12 mouse cellular contexts compared by ENCODE assay signal in the genomic region with DNA sequence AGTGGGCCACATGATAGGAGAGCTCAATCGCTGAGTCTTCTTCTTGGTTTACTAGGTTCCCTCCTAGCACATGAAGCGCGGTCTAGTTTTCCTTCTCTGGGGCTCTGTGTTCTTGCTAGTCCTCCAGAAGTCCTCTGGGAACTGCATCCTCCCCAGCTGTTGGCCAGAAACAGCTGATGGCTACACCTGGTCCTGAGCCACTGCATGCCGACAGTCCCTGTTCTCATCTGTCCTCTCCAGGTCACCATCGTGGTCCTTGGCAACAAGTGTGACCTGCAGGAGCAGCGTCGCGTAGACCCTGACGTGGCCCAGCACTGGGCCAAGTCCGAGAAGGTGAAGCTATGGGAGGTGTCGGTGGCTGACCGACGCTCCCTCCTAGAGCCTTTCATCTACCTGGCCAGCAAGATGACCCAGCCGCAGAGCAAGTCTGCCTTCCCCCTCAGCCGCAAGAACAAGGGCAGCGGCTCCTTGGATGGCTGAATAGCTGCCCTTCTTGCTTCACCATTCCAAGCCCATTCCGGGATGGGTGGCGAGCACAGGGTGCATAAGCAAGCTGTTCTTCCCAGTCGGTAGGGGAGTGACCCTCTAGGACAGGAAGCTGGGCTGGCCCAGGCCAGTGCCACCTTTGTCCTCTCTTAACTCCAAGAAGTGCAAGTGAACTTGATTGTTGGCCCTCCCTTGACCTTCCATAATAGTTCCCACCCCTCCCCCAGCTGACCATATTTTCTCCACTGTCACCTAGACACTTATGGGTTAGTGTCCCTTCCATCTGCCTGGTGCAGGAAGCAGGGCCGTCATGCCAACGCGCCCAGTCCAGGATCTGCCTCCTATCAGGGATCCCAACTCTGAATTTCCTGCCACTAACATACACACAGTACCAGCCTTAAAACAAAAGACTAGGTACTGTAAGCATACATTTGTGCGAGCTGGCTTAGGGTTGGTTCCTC. TPM values are rescaled to one million over a fixed set of nuclear protein-coding genes. Genes with fewer than 3 reads are reported as not detected.
A peak's percentile ranks its signal among the peaks of the same experiment; 100 is the strongest.
DNase-seq lines count a peak whose midpoint lies in the region; ATAC-seq and TF ChIP-seq lines count a peak whose summit lies in the region.
"Had no signal": no experiment of that assay in that cellular context is flagged by ENCODE, and none has a peak within 500 bp of the region (broad histone marks: within the 10 kb centered on the region; RNA-seq: fewer than 3 reads in every experiment).

No protein-coding gene starts in this region.

- H3K4me3 ChIP-seq in gastrocnemius, adult 2 months: peak overlapping the region; percentile 15; the same call in 1 of the 2 replicates
- H3K4me3 ChIP-seq in lung, postnatal 0 days (ENCODE audit: low read depth, low read length): no peak overlapping the region
- no peak overlapping the region for H3K4me3 ChIP-seq in liver, embryonic 12.5 days
- no peak overlapping the region for H3K4me3 ChIP-seq in stomach, embryonic 15.5 days (replicated peaks)
- H3K4me3 ChIP-seq in forebrain, embryonic 10.5 days: no peak overlapping the region
- H3K4me3 ChIP-seq: embryonic facial prominence, embryonic 13.5 days; limb, embryonic 10.5 days; neural tube, embryonic 12.5 days had no signal

- no peaks in the 10 kb centered on the region for H3K27me3 ChIP-seq in lung, postnatal 0 days (replicated peaks; ENCODE audit: insufficient read depth, low read length)
- H3K27me3 ChIP-seq in liver, embryonic 12.5 days (replicated peaks): peaks cover 20% of the 10 kb centered on the region
- no peaks in the 10 kb centered on the region for H3K27me3 ChIP-seq in stomach, embryonic 15.5 days (replicated peaks)
- H3K27me3 ChIP-seq in forebrain, embryonic 10.5 days (ENCODE audit: poor library complexity, severe bottlenecking): no peaks in the 10 kb centered on the region
- H3K27me3 ChIP-seq: neural tube, embryonic 12.5 days had no signal

- H3K9ac ChIP-seq in lung, postnatal 0 days (replicated peaks; ENCODE audit: low read depth): no peak overlapping the region
- no peak overlapping the region for H3K9ac ChIP-seq in liver, embryonic 12.5 days
- H3K9ac ChIP-seq in stomach, embryonic 15.5 days: no peak overlapping the region
- H3K9ac ChIP-seq: embryonic facial prominence, embryonic 13.5 days; hindbrain, embryonic 14.5 days; neural tube, embryonic 12.5 days had no signal

- WGBS in lung, postnatal 0 days: 86% methylated on average over 23 of the region's 23 CpGs
- 86% methylated on average over 23 of the region's 23 CpGs for WGBS in liver, embryonic 12.5 days (ENCODE audit: insufficient replicate concordance)
- 90% methylated on average over 23 of the region's 23 CpGs for WGBS in stomach, embryonic 15.5 days
- 94% methylated on average over 23 of the region's 23 CpGs for WGBS in forebrain, embryonic 10.5 days

- TF ChIP-seq CTCF in gastrocnemius, adult 2 months (IDR thresholded peaks at IDR 0.05): no peak
- no peak for TF ChIP-seq CTCF in lung, postnatal 0 days (IDR thresholded peaks at IDR 0.05)

- no peak overlapping the region for H3K4me2 ChIP-seq in lung, postnatal 0 days (replicated peaks; ENCODE audit: low read depth, low read length)
- peak overlapping the region; percentile 35; the same call in 1 of the 2 replicates for H3K4me2 ChIP-seq in liver, embryonic 12.5 days
- H3K4me2 ChIP-seq in stomach, embryonic 15.5 days: no peak overlapping the region
- H3K4me2 ChIP-seq: embryonic facial prominence, embryonic 13.5 days; hindbrain, embryonic 14.5 days; neural tube, embryonic 12.5 days had no signal

- no peaks in the 10 kb centered on the region for H3K9me3 ChIP-seq in lung, postnatal 0 days (ENCODE audit: low read length)
- H3K9me3 ChIP-seq in liver, embryonic 12.5 days (replicated peaks): no peaks in the 10 kb centered on the region
- H3K9me3 ChIP-seq in stomach, embryonic 15.5 days: no peaks in the 10 kb centered on the region
- no peaks in the 10 kb centered on the region for H3K9me3 ChIP-seq in forebrain, embryonic 10.5 days
- H3K9me3 ChIP-seq: embryonic facial prominence, embryonic 13.5 days; limb, embryonic 10.5 days; neural tube, embryonic 12.5 days had no signal

- ATAC-seq in lung, postnatal 0 days: peak; percentile 3
- no peak for ATAC-seq in liver, embryonic 12.5 days
- no peak for ATAC-seq in stomach, embryonic 15.5 days (ENCODE audit: insufficient read depth, low FRiP score, low read depth)

- no peak for DNase-seq in gastrocnemius, adult 2 months
- DNase-seq in gastrocnemius, postnatal 4 days (ENCODE audit: low spot score in 2 of 2): no peak
- peak; percentile 23 for DNase-seq in lung, postnatal 0 days (ENCODE audit: low spot score)
- no peak for DNase-seq in lung, postnatal 25 days (ENCODE audit: low spot score)
- DNase-seq in layer of hippocampus, postnatal 14 days (ENCODE audit: low spot score in 2 of 2): no peak
- DNase-seq in forebrain, embryonic 10.5 days (ENCODE audit: extremely low spot score, low spot score): no peak

- H3K27ac ChIP-seq in gastrocnemius, adult 2 months: peak overlapping the region; percentile 41
- H3K27ac ChIP-seq in lung, postnatal 0 days (ENCODE audit: low read length): peak overlapping the region; percentile 57; the same call in 1 of the 2 replicates
- H3K27ac ChIP-seq in liver, embryonic 12.5 days: peak overlapping the region; percentile 10; the same call in 1 of the 2 replicates
- peak overlapping the region; percentile 49; the same call in 1 of the 2 replicates for H3K27ac ChIP-seq in stomach, embryonic 15.5 days
- no peak overlapping the region for H3K27ac ChIP-seq in forebrain, embryonic 10.5 days
- H3K27ac ChIP-seq: embryonic facial prominence, embryonic 13.5 days; hindbrain, embryonic 14.5 days; limb, embryonic 10.5 days; neural tube, embryonic 12.5 days had no signal

- 0 out of 2 replicates have a peak, but pooled peaks cover 9% of the 10 kb centered on the region for H3K36me3 ChIP-seq in lung, postnatal 0 days (ENCODE audit: insufficient read depth, low read length)
- H3K36me3 ChIP-seq in liver, embryonic 12.5 days: peaks cover 30% of the 10 kb centered on the region
- H3K36me3 ChIP-seq in stomach, embryonic 15.5 days: peaks cover 10% of the 10 kb centered on the region; the same call in 1 of the 2 replicates
- H3K36me3 ChIP-seq in forebrain, embryonic 10.5 days (replicated peaks): peaks cover 39% of the 10 kb centered on the region

- peak; percentile 34; the same call in 1 of the 2 replicates for TF ChIP-seq EP300 in lung, postnatal 0 days (IDR thresholded peaks at IDR 0.05)

- intact Hi-C loops in gastrocnemius, adult 2 months (cut with DNase I): loop anchor here (2.0 kb wide), 1 partner anchor 77 kb away; no protein-coding TSS in a partner anchor

- H3K4me1 ChIP-seq in lung, postnatal 0 days (ENCODE audit: insufficient read depth, low read depth, low read length): peaks cover 7% of the 10 kb centered on the region
- peaks cover 61% of the 10 kb centered on the region for H3K4me1 ChIP-seq in liver, embryonic 12.5 days
- H3K4me1 ChIP-seq in stomach, embryonic 15.5 days: peaks cover 15% of the 10 kb centered on the region
- H3K4me1 ChIP-seq in forebrain, embryonic 10.5 days: peaks cover 25% of the 10 kb centered on the region

RNA-seq across cellular contexts. Expression of a gene that starts 6.1 kb away (rescaled TPM):
- 100 to 1,000 TPM; 116 TPM for total RNA-seq in gastrocnemius, adult 2 months (2021)
- 100 to 1,000 TPM; 192 to 239 TPM for total RNA-seq in gastrocnemius, postnatal 4 days (2021)
- polyA plus RNA-seq in lung, postnatal 0 days (2015; fragmentation: Nextera tagmentation; extraction: Ambion mirVana): 99.1 and 113 TPM in 2 replicates
- polyA plus RNA-seq in liver, embryonic 12.5 days (2016; fragmentation: Nextera tagmentation; extraction: Ambion mirVana): 109 and 122 TPM in 2 replicates
- polyA plus RNA-seq in stomach, embryonic 15.5 days (2015; fragmentation: Nextera tagmentation; extraction: Ambion mirVana): 213 and 214 TPM in 2 replicates
- total RNA-seq in layer of hippocampus, postnatal 14 days (2021): 100 to 1,000 TPM; 237 to 253 TPM
- 286 and 289 TPM in 2 replicates for polyA plus RNA-seq in forebrain, embryonic 10.5 days (2016; fragmentation: Nextera tagmentation; extraction: Ambion mirVana)

RNA-seq across cellular contexts. Expression of a gene that starts 7.0 kb away (rescaled TPM):
- total RNA-seq in gastrocnemius, adult 2 months (2021): 10 to 100 TPM; 15.3 to 21.9 TPM
- 10 to 100 TPM; 42.5 to 43.7 TPM for total RNA-seq in gastrocnemius, postnatal 4 days (2021)
- polyA plus RNA-seq in lung, postnatal 0 days (2015; fragmentation: Nextera tagmentation; extraction: Ambion mirVana): 58.6 and 59.9 TPM in 2 replicates
- 22.5 and 24.4 TPM in 2 replicates for polyA plus RNA-seq in liver, embryonic 12.5 days (2016; fragmentation: Nextera tagmentation; extraction: Ambion mirVana)
- polyA plus RNA-seq in stomach, embryonic 15.5 days (2015; fragmentation: Nextera tagmentation; extraction: Ambion mirVana): 57.3 and 57.6 TPM in 2 replicates
- 10 to 100 TPM; 22.8 to 23.0 TPM for total RNA-seq in layer of hippocampus, postnatal 14 days (2021)
- polyA plus RNA-seq in forebrain, embryonic 10.5 days (2016; fragmentation: Nextera tagmentation; extraction: Ambion mirVana): 83.1 and 91.8 TPM in 2 replicates

RNA-seq across cellular contexts. Expression of a gene that starts 51.3 kb away (rescaled TPM):
- total RNA-seq in gastrocnemius, adult 2 months (2021): 1 to 10 TPM; 3.2 to 4.4 TPM
- total RNA-seq in gastrocnemius, postnatal 4 days (2021): 10 to 100 TPM; 33.3 to 38.3 TPM
- 31.4 and 33.8 TPM in 2 replicates for polyA plus RNA-seq in lung, postnatal 0 days (2015; fragmentation: Nextera tagmentation; extraction: Ambion mirVana)
- polyA plus RNA-seq in liver, embryonic 12.5 days (2016; fragmentation: Nextera tagmentation; extraction: Ambion mirVana): 12.9 and 15.1 TPM in 2 replicates
- 35.3 and 42.7 TPM in 2 replicates for polyA plus RNA-seq in stomach, embryonic 15.5 days (2015; fragmentation: Nextera tagmentation; extraction: Ambion mirVana)
- total RNA-seq in layer of hippocampus, postnatal 14 days (2021): 100 to 1,000 TPM; 355 to 359 TPM
- polyA plus RNA-seq in forebrain, embryonic 10.5 days (2016; fragmentation: Nextera tagmentation; extraction: Ambion mirVana): 15.3 and 17.5 TPM in 2 replicates
